Mouse (Mus musculus): Measurements from ENCODE around the gene Smoc1. TPM values are rescaled to one million over a fixed set of nuclear protein-coding genes. Genes with fewer than 3 reads are reported as not detected.

Smoc1 gene
- total and polyA plus RNA-seq, 2 experiments from 2014 or later = 2.7 to 5.9 TPM

GRCm38 (mm10) chr12:81225966-81226577 is 199.5 kb downstream of the Smoc1 start:
- no peak overlapping the region for H3K4me2 ChIP-seq (ENCODE audit: low read depth, low read length)
- H3K4me3 ChIP-seq (ENCODE audit: low read depth, low read length) = no peak overlapping the region
- WGBS = 36% methylated on average over 6 of the region's 6 CpGs
- H3K27ac ChIP-seq (ENCODE audit: low read depth) = no peak overlapping the region
- H3K9me3 ChIP-seq (replicated peaks; ENCODE audit: control insufficient read depth, low read length) = no peaks in the 10 kb centered on the region
- no peak for ATAC-seq (ENCODE audit: insufficient read depth, low read depth)
- no peak for DNase-seq (ENCODE audit: low spot score)
- no peaks in the 10 kb centered on the region for H3K27me3 ChIP-seq (ENCODE audit: control insufficient read depth, insufficient read depth, low read length)
- H3K9ac ChIP-seq (replicated peaks; ENCODE audit: low read depth, low read length) = no peak overlapping the region
- H3K4me1 ChIP-seq (ENCODE audit: control insufficient read depth, insufficient read depth) = no peaks in the 10 kb centered on the region
- H3K36me3 ChIP-seq (replicated peaks; ENCODE audit: control insufficient read depth, insufficient read depth, low read length) = no peaks in the 10 kb centered on the region
- TF ChIP-seq EP300 (IDR thresholded peaks at IDR 0.05; ENCODE audit: low read depth) (no peak), CTCF (IDR thresholded peaks at IDR 0.05; ENCODE audit: low read depth) (no peak)

GRCm38 (mm10) chr12:81226590-81226989 is 200.0 kb downstream of the Smoc1 start:
- ATAC-seq (ENCODE audit: insufficient read depth, low read depth) = no peak
- no peaks in the 10 kb centered on the region for H3K4me1 ChIP-seq (ENCODE audit: control insufficient read depth, insufficient read depth)
- DNase-seq (ENCODE audit: low spot score) = no peak
- H3K27ac ChIP-seq (ENCODE audit: low read depth) = no peak overlapping the region
- 43% methylated on average over 3 of the region's 3 CpGs for WGBS
- no peaks in the 10 kb centered on the region for H3K9me3 ChIP-seq (replicated peaks; ENCODE audit: control insufficient read depth, low read length)
- no peak overlapping the region for H3K9ac ChIP-seq (replicated peaks; ENCODE audit: low read depth, low read length)
- no peaks in the 10 kb centered on the region for H3K27me3 ChIP-seq (ENCODE audit: control insufficient read depth, insufficient read depth, low read length)
- H3K4me3 ChIP-seq (ENCODE audit: low read depth, low read length) = no peak overlapping the region
- H3K4me2 ChIP-seq (ENCODE audit: low read depth, low read length) = no peak overlapping the region
- TF ChIP-seq EP300 (IDR thresholded peaks at IDR 0.05; ENCODE audit: low read depth) = no peak
- no peak for TF ChIP-seq CTCF (IDR thresholded peaks at IDR 0.05; ENCODE audit: low read depth)
- no peaks in the 10 kb centered on the region for H3K36me3 ChIP-seq (replicated peaks; ENCODE audit: control insufficient read depth, insufficient read depth, low read length)

GRCm38 (mm10) chr12:81227767-81228460 is 201.3 kb downstream of the Smoc1 start:
- ATAC-seq (ENCODE audit: insufficient read depth, low read depth) = no peak
- DNase-seq (ENCODE audit: low spot score) = no peak
- TF ChIP-seq CTCF (IDR thresholded peaks at IDR 0.05; ENCODE audit: low read depth) = no peak
- WGBS = 52% methylated on average over 5 of the region's 5 CpGs
- H3K9me3 ChIP-seq (replicated peaks; ENCODE audit: control insufficient read depth, low read length) = no peaks in the 10 kb centered on the region
- no peak overlapping the region for H3K4me3 ChIP-seq (ENCODE audit: low read depth, low read length)
- no peaks in the 10 kb centered on the region for H3K36me3 ChIP-seq (replicated peaks; ENCODE audit: control insufficient read depth, insufficient read depth, low read length)
- H3K9ac ChIP-seq (replicated peaks; ENCODE audit: low read depth, low read length) = no peak overlapping the region
- 0 out of 2 replicates have a peak, but pooled peaks cover 3% of the 10 kb centered on the region for H3K27me3 ChIP-seq (ENCODE audit: control insufficient read depth, insufficient read depth, low read length)
- no peak overlapping the region for H3K4me2 ChIP-seq (ENCODE audit: low read depth, low read length)
- H3K4me1 ChIP-seq (ENCODE audit: control insufficient read depth, insufficient read depth) = no peaks in the 10 kb centered on the region
- H3K27ac ChIP-seq (ENCODE audit: low read depth) = no peak overlapping the region

- WGBS = 83% methylated on average over 1 of the region's 1 CpGs
- H3K4me2 ChIP-seq (ENCODE audit: low read depth, low read length) = no peak overlapping the region
- H3K4me1 ChIP-seq (ENCODE audit: control insufficient read depth, insufficient read depth) = no peaks in the 10 kb centered on the region
- H3K9me3 ChIP-seq (replicated peaks; ENCODE audit: control insufficient read depth, low read length) = no peaks in the 10 kb centered on the region
- no peak overlapping the region for H3K27ac ChIP-seq (ENCODE audit: low read depth)
- H3K9ac ChIP-seq (replicated peaks; ENCODE audit: low read depth, low read length) = no peak overlapping the region
- H3K36me3 ChIP-seq (replicated peaks; ENCODE audit: control insufficient read depth, insufficient read depth, low read length) = no peaks in the 10 kb centered on the region
- DNase-seq (ENCODE audit: low spot score) = no peak
- H3K4me3 ChIP-seq (ENCODE audit: low read depth, low read length) = no peak overlapping the region
- no peak for TF ChIP-seq EP300 (IDR thresholded peaks at IDR 0.05; ENCODE audit: low read depth)
- TF ChIP-seq CTCF (IDR thresholded peaks at IDR 0.05; ENCODE audit: low read depth) = no peak
- ATAC-seq (ENCODE audit: insufficient read depth, low read depth) = no peak
- 0 out of 2 replicates have a peak, but pooled peaks cover 3% of the 10 kb centered on the region for H3K27me3 ChIP-seq (ENCODE audit: control insufficient read depth, insufficient read depth, low read length)
Measured at GRCm38 (mm10) chr12:81233746-81234380, 207.3 kb downstream of the Smoc1 start.

GRCm38 (mm10) chr12:81235456-81236330 is 209.1 kb downstream of the Smoc1 start:
- Histone ChIP-seq H3K27me3 (ENCODE audit: control insufficient read depth, insufficient read depth, low read length) (0 out of 2 replicates have a peak, but pooled peaks cover 3% of the 10 kb centered on the region), H3K4me3 (ENCODE audit: low read depth, low read length) (no peak overlapping the region), H3K27ac (ENCODE audit: low read depth) (no peak overlapping the region), H3K4me1 (ENCODE audit: control insufficient read depth, insufficient read depth) (no peaks in the 10 kb centered on the region), H3K9me3 (replicated peaks; ENCODE audit: control insufficient read depth, low read length) (no peaks in the 10 kb centered on the region), H3K4me2 (ENCODE audit: low read depth, low read length) (no peak overlapping the region), H3K9ac (replicated peaks; ENCODE audit: low read depth, low read length) (no peak overlapping the region), H3K36me3 (replicated peaks; ENCODE audit: control insufficient read depth, insufficient read depth, low read length) (no peaks in the 10 kb centered on the region)
- WGBS = 69% methylated on average over 10 of the region's 10 CpGs
- ATAC-seq (ENCODE audit: insufficient read depth, low read depth) = no peak
- TF ChIP-seq EP300 (IDR thresholded peaks at IDR 0.05; ENCODE audit: low read depth) = no peak
- no peak for TF ChIP-seq CTCF (IDR thresholded peaks at IDR 0.05; ENCODE audit: low read depth)
- no peak for DNase-seq (ENCODE audit: low spot score)

Small RNA genes lying within 50 kb of the gene (microRNA-seq; reads per million reads assigned to microRNA genes)
- 0.71 reads per million for gene Mir3067

Other genes with a start within 250 kb of the Smoc1 start
- 50.2 and 50.6 TPM in 2 replicates for gene Susd6, start 236.3 kb upstream of the Smoc1 start, total RNA-seq (2014; rRNA removed; ENCODE audit: low replicate concordance)
- gene Susd6, start 236.3 kb upstream of the Smoc1 start, polyA plus RNA-seq (2015; fragmentation: Nextera tagmentation; extraction: Ambion mirVana) = 15.1 and 15.4 TPM in 2 replicates
- 227 and 333 TPM in 2 replicates for gene Srsf5, start 81.3 kb upstream of the Smoc1 start, total RNA-seq (2014; rRNA removed; ENCODE audit: low replicate concordance)
- 204 and 275 TPM in 2 replicates for gene Srsf5, start 81.3 kb upstream of the Smoc1 start, polyA plus RNA-seq (2015; fragmentation: Nextera tagmentation; extraction: Ambion mirVana)
- gene Slc10a1, start 58.1 kb upstream of the Smoc1 start, total RNA-seq (2014; rRNA removed; ENCODE audit: low replicate concordance) = 1.5 TPM in 1 of 2 replicates, not detected in the other
- gene Slc10a1, start 58.1 kb upstream of the Smoc1 start, polyA plus RNA-seq (2015; fragmentation: Nextera tagmentation; extraction: Ambion mirVana) = 0.37 and 0.40 TPM in 2 replicates